12 mouse cellular contexts compared by ENCODE assay signal in genomic region chr2:75696371-75696770, GRCm38 (mm10). TPM values are rescaled to one million over a fixed set of nuclear protein-coding genes. Genes with fewer than 3 reads are reported as not detected.
DNase-seq lines count a peak whose midpoint lies in the region; ATAC-seq and TF ChIP-seq lines count a peak whose summit lies in the region.
"Had no signal": no experiment of that assay in that cellular context is flagged by ENCODE, and none has a peak within 500 bp of the region (broad histone marks: within the 10 kb centered on the region; RNA-seq: fewer than 3 reads in every experiment).

No protein-coding gene starts in this region.

- peak overlapping the region; percentile 52; the same call in 1 of the 2 replicates for H3K27ac ChIP-seq in heart, embryonic 10.5 days
- peak overlapping the region; percentile 78 for H3K27ac ChIP-seq in heart, embryonic 16.5 days (ENCODE audit: low read length)
- no peak overlapping the region for H3K27ac ChIP-seq in left cerebral cortex, adult 2 months
- no peak overlapping the region for H3K27ac ChIP-seq in midbrain, embryonic 13.5 days

- DNase-seq in heart, embryonic 10.5 days (ENCODE audit: low spot score): no peak
- DNase-seq in heart, adult 9 months (ENCODE audit: low spot score in 2 of 2): no peak
- peak; percentile 66 for DNase-seq in lung, postnatal 36 days
- DNase-seq in left cerebral cortex, adult 2 months (ENCODE audit: extremely low spot score in 1 of 2, low spot score in 2 of 2): no peak
- no peak for DNase-seq in right cerebral cortex, adult 18-20 months
- DNase-seq: cerebellum, adult 9-11 months; retina, postnatal 1 day had no signal

- no peak overlapping the region for H3K4me3 ChIP-seq in heart, embryonic 10.5 days
- H3K4me3 ChIP-seq in E14TG2a.4 (replicated peaks; ENCODE audit: low read length): peak overlapping the region; percentile 11
- H3K4me3 ChIP-seq in heart, embryonic 16.5 days (ENCODE audit: low read length): no peak overlapping the region
- H3K4me3 ChIP-seq in left cerebral cortex, adult 2 months: no peak overlapping the region
- H3K4me3 ChIP-seq in midbrain, embryonic 13.5 days (replicated peaks): no peak overlapping the region
- H3K4me3 ChIP-seq: erythroblast, embryonic 14.5 days had no signal

- intact Hi-C loops in left cerebral cortex, adult 2 months (cut with DNase I): no loop called here

- no peaks in the 10 kb centered on the region for H3K27me3 ChIP-seq in heart, embryonic 10.5 days (ENCODE audit: insufficient read depth, poor library complexity, severe bottlenecking)
- H3K27me3 ChIP-seq in E14TG2a.4 (ENCODE audit: insufficient read depth, low read length): no peaks in the 10 kb centered on the region
- H3K27me3 ChIP-seq in heart, embryonic 16.5 days (ENCODE audit: control insufficient read depth, insufficient read depth, low read length): no peaks in the 10 kb centered on the region
- no peaks in the 10 kb centered on the region for H3K27me3 ChIP-seq in midbrain, embryonic 13.5 days

- no peak for TF ChIP-seq CTCF in E14TG2a.4 (conservative IDR thresholded peaks at IDR 0.05; ENCODE audit: low read length)
- TF ChIP-seq CTCF in left cerebral cortex, adult 2 months (IDR thresholded peaks at IDR 0.05): no peak

- no peak overlapping the region; the same call in 1 of the 2 replicates for H3K4me2 ChIP-seq in heart, embryonic 16.5 days (ENCODE audit: low read depth, low read length)
- no peak overlapping the region for H3K4me2 ChIP-seq in midbrain, embryonic 13.5 days (replicated peaks)

- H3K9ac ChIP-seq in heart, embryonic 16.5 days (ENCODE audit: low read length): peak overlapping the region; percentile 59
- no peak overlapping the region for H3K9ac ChIP-seq in midbrain, embryonic 13.5 days (replicated peaks)

- no peak for ATAC-seq in heart, embryonic 16.5 days (replicated peaks; ENCODE audit: extremely low read depth, insufficient read depth, low FRiP score)
- no peak for ATAC-seq in midbrain, embryonic 13.5 days
- ATAC-seq: inflammation-experienced regulatory T-cells, adult 6 months had no signal

- H3K4me1 ChIP-seq in heart, embryonic 10.5 days: peaks cover 81% of the 10 kb centered on the region
- H3K4me1 ChIP-seq in E14TG2a.4 (replicated peaks; ENCODE audit: low read depth, low read length): peaks cover 99% of the 10 kb centered on the region
- H3K4me1 ChIP-seq in heart, embryonic 16.5 days (ENCODE audit: control insufficient read depth, insufficient read depth, low read length): peaks cover 71% of the 10 kb centered on the region
- H3K4me1 ChIP-seq in midbrain, embryonic 13.5 days (replicated peaks): 0 out of 2 replicates have a peak, but pooled peaks cover 10% of the 10 kb centered on the region

- H3K9me3 ChIP-seq in heart, embryonic 10.5 days: no peaks in the 10 kb centered on the region
- H3K9me3 ChIP-seq in E14TG2a.4 (ENCODE audit: low read length): no peaks in the 10 kb centered on the region
- no peaks in the 10 kb centered on the region for H3K9me3 ChIP-seq in heart, embryonic 16.5 days (replicated peaks; ENCODE audit: control insufficient read depth, low read length)
- H3K9me3 ChIP-seq in midbrain, embryonic 13.5 days: no peaks in the 10 kb centered on the region

- H3K36me3 ChIP-seq in heart, embryonic 10.5 days: no peaks in the 10 kb centered on the region
- H3K36me3 ChIP-seq in E14TG2a.4 (ENCODE audit: insufficient read depth, low read length): peaks cover 83% of the 10 kb centered on the region
- no peaks in the 10 kb centered on the region for H3K36me3 ChIP-seq in heart, embryonic 16.5 days (ENCODE audit: control insufficient read depth, insufficient read depth)
- H3K36me3 ChIP-seq in midbrain, embryonic 13.5 days: no peaks in the 10 kb centered on the region

- 61% methylated on average over 5 of the region's 5 CpGs for WGBS in heart, embryonic 10.5 days
- 39% methylated on average over 5 of the region's 5 CpGs for WGBS in heart, embryonic 16.5 days
- 67% methylated on average over 5 of the region's 5 CpGs for WGBS in midbrain, embryonic 13.5 days

RNA-seq across cellular contexts. Expression of gene Nfe2l2, which starts 8.1 kb away (rescaled TPM):
- 42.8 and 45.0 TPM in 2 replicates for polyA plus RNA-seq in heart, embryonic 10.5 days (2016; fragmentation: Nextera tagmentation; extraction: Ambion mirVana)
- polyA plus RNA-seq in heart, embryonic 16.5 days (2015; fragmentation: Nextera tagmentation; extraction: Ambion mirVana): 58.3 and 61.3 TPM in 2 replicates
- total RNA-seq in left cerebral cortex, adult 2 months (2021): 10 to 100 TPM; 11.3 to 13.1 TPM
- 10.5 and 11.1 TPM in 2 replicates for polyA plus RNA-seq in midbrain, embryonic 13.5 days (2015; fragmentation: Nextera tagmentation; extraction: Ambion mirVana)

RNA-seq across cellular contexts. Expression of gene Hnrnpa3, which starts 37.3 kb away (rescaled TPM):
- polyA plus RNA-seq in heart, embryonic 10.5 days (2016; fragmentation: Nextera tagmentation; extraction: Ambion mirVana): 188 and 209 TPM in 2 replicates
- polyA plus RNA-seq in heart, embryonic 16.5 days (2015; fragmentation: Nextera tagmentation; extraction: Ambion mirVana): 139 and 182 TPM in 2 replicates
- total RNA-seq in left cerebral cortex, adult 2 months (2021): 100 to 1,000 TPM; 282 to 308 TPM
- 279 and 291 TPM in 2 replicates for polyA plus RNA-seq in midbrain, embryonic 13.5 days (2015; fragmentation: Nextera tagmentation; extraction: Ambion mirVana)

Comparison
In these comparisons a context has a peak if more than half of its experiments do, and no peak if none do; other contexts are left out.
1. H3K27ac ChIP-seq: peak in heart, embryonic 10.5 days (single experiment) and heart, embryonic 16.5 days (single experiment); none in left cerebral cortex, adult 2 months (single experiment) and midbrain, embryonic 13.5 days (single experiment).